Mouse (Mus musculus) liver, embryonic 11.5 days (tissue): ENCODE data around the gene Ints6l. TPM values are rescaled to one million over a fixed set of nuclear protein-coding genes. Genes with fewer than 3 reads are reported as not detected.

Source experiments
- ATAC-seq: fragments of 200-750 bp; cut with Nextera tagmentation; replicated peaks from 2 replicates; pipeline ENCODE4 v1.8.0; 2017; ENCODE audit warnings: moderate number of reproducible peaks, mild to moderate bottlenecking, moderate TSS enrichment, moderate library complexity; ENCODE audit not compliant: low FRiP score
- DNase-seq: peaks from one replicate; pipeline ENCODE4 v3.0.0-alpha.2; 2017; ENCODE audit warnings: low spot score
- H3K27ac ChIP-seq: fragments of 300-500 bp; sonication (generic); 2 replicates; pipeline ENCODE4 v1.5.1; 2014; ENCODE audit warnings: mild to moderate bottlenecking, low read depth, low read length, control low read depth
- H3K27me3 ChIP-seq: fragments of 300-500 bp; sonication (generic); replicated peaks from 2 replicates; pipeline ENCODE4 v1.6.1; 2014; ENCODE audit warnings: low read length, mixed read lengths; ENCODE audit not compliant: control insufficient read depth, insufficient read depth
- H3K36me3 ChIP-seq: fragments of 300-500 bp; sonication (generic); 2 replicates; pipeline ENCODE4 v1.6.1; 2014; ENCODE audit warnings: mild to moderate bottlenecking, low read length, moderate library complexity, mixed read lengths; ENCODE audit not compliant: control insufficient read depth, insufficient read depth
- H3K4me1 ChIP-seq: fragments of 300-500 bp; sonication (generic); replicated peaks from 2 replicates; pipeline ENCODE4 v1.6.1; 2014; ENCODE audit warnings: low read length, mixed read lengths; ENCODE audit not compliant: control insufficient read depth, insufficient read depth
- H3K4me2 ChIP-seq: fragments of 300-500 bp; sonication (generic); 2 replicates; pipeline ENCODE4 v1.6.1; 2014; ENCODE audit warnings: mild to moderate bottlenecking, control low read depth, moderate library complexity
- H3K4me3 ChIP-seq: fragments of 300-500 bp; sonication (generic); 2 replicates; pipeline ENCODE4 v1.5.1; 2014; ENCODE audit warnings: low read depth, low read length, control low read depth
- H3K9ac ChIP-seq: fragments of 300-500 bp; sonication (generic); 2 replicates; pipeline ENCODE4 v1.6.1; 2014; ENCODE audit warnings: low read depth, low read length, control low read depth
- H3K9me3 ChIP-seq: fragments of 300-500 bp; sonication (generic); 2 replicates; pipeline ENCODE4 v1.6.1; 2016; ENCODE audit warnings: low read length, inconsistent platforms, mixed read lengths; ENCODE audit not compliant: control insufficient read depth
- WGBS: fragments of 180-500 bp; shearing (Covaris S2); extraction: QIAGEN DNeasy Blood & Tissue Kit; methylation state at CpG from one replicate; pipeline ENCODE4 v1.1.7; 2014; 5-methylcytosine and 5-hydroxymethylcytosine counted together
- polyA plus RNA-seq: library from polyadenylated mRNA; unstranded; fragments of >200 nt; fragmentation: Nextera tagmentation; extraction: Ambion mirVana; gene quantifications from 2 replicates; pipeline ENCODE4 v1.2.1, GENCODE M21; 2014

Ints6l gene
- polyA plus RNA-seq: 41.8 and 44.8 TPM in 2 replicates

GRCm38 (mm10) chrX:56454671-56455371 is at the start of gene Ints6l:
TSS of gene Ints6l (plus strand) at chrX:56454857.
- ATAC-seq: peak; percentile 86
- peak; percentile 58 for DNase-seq
- H3K4me3 ChIP-seq: peak within 1 kb of the TSS; percentile 68
- H3K36me3 ChIP-seq: no peaks in the 10 kb centered on the region
- no peaks in the 10 kb centered on the region for H3K9me3 ChIP-seq
- no peaks in the 10 kb centered on the region for H3K27me3 ChIP-seq
- H3K9ac ChIP-seq: peak within 1 kb of the TSS; percentile 86
- peak within 1 kb of the TSS; percentile 60 for H3K4me2 ChIP-seq
- 17% methylated on average over 17 of the region's 22 CpGs for WGBS
- H3K4me1 ChIP-seq: no peaks in the 10 kb centered on the region
- H3K27ac ChIP-seq: peak within 1 kb of the TSS; percentile 92

GRCm38 (mm10) chrX:56405482-56405881 is 49.2 kb upstream of the Ints6l start:
- WGBS: 35% methylated on average over 1 of the region's 1 CpGs
- Histone ChIP-seq H3K4me2 (no peak overlapping the region), H3K9ac (no peak overlapping the region), H3K36me3 (no peaks in the 10 kb centered on the region), H3K4me3 (no peak overlapping the region), H3K27ac (no peak overlapping the region), H3K27me3 (no peaks in the 10 kb centered on the region), H3K4me1 (no peaks in the 10 kb centered on the region), H3K9me3 (no peaks in the 10 kb centered on the region)
- DNase-seq: no peak
- ATAC-seq: no peak

GRCm38 (mm10) chrX:56406128-56406527 is 48.5 kb upstream of the Ints6l start:
- H3K27me3 ChIP-seq: no peaks in the 10 kb centered on the region
- no peak for ATAC-seq
- WGBS: 40% methylated on average over 5 of the region's 5 CpGs
- no peak for DNase-seq
- no peak overlapping the region for H3K27ac ChIP-seq
- H3K36me3 ChIP-seq: no peaks in the 10 kb centered on the region
- no peaks in the 10 kb centered on the region for H3K4me1 ChIP-seq
- H3K4me2 ChIP-seq: no peak overlapping the region
- no peak overlapping the region for H3K9ac ChIP-seq
- no peak overlapping the region for H3K4me3 ChIP-seq
- no peaks in the 10 kb centered on the region for H3K9me3 ChIP-seq

GRCm38 (mm10) chrX:56416277-56416676 is 38.4 kb upstream of the Ints6l start:
- Histone ChIP-seq H3K4me3 (no peak overlapping the region), H3K27me3 (no peaks in the 10 kb centered on the region), H3K4me2 (no peak overlapping the region), H3K9ac (no peak overlapping the region), H3K36me3 (no peaks in the 10 kb centered on the region), H3K9me3 (no peaks in the 10 kb centered on the region), H3K27ac (no peak overlapping the region), H3K4me1 (no peaks in the 10 kb centered on the region)
- no peak for DNase-seq
- 50% methylated on average over 3 of the region's 3 CpGs for WGBS
- ATAC-seq: no peak

- H3K36me3 ChIP-seq: no peaks in the 10 kb centered on the region
- ATAC-seq (no peak), DNase-seq (no peak)
- WGBS: 57% methylated on average over 4 of the region's 4 CpGs
- no peaks in the 10 kb centered on the region for H3K4me1 ChIP-seq
- no peak overlapping the region for H3K9ac ChIP-seq
- H3K27me3 ChIP-seq: no peaks in the 10 kb centered on the region
- no peak overlapping the region for H3K27ac ChIP-seq
- H3K4me3 ChIP-seq: no peak overlapping the region
- no peaks in the 10 kb centered on the region for H3K9me3 ChIP-seq
- no peak overlapping the region for H3K4me2 ChIP-seq
Observed at GRCm38 (mm10) chrX:56417541-56417940, 37.1 kb upstream of the Ints6l start.

GRCm38 (mm10) chrX:56430601-56431000 is 24.1 kb upstream of the Ints6l start:
- Histone ChIP-seq H3K4me2 (no peak overlapping the region), H3K27ac (no peak overlapping the region), H3K4me1 (no peaks in the 10 kb centered on the region), H3K9ac (no peak overlapping the region), H3K27me3 (no peaks in the 10 kb centered on the region), H3K36me3 (no peaks in the 10 kb centered on the region), H3K9me3 (no peaks in the 10 kb centered on the region), H3K4me3 (no peak overlapping the region)
- ATAC-seq: no peak
- no peak for DNase-seq
- WGBS: 48% methylated on average over 2 of the region's 2 CpGs

- ATAC-seq (peak; percentile 71), DNase-seq (no peak)
- Histone ChIP-seq H3K36me3 (no peaks in the 10 kb centered on the region), H3K4me1 (no peaks in the 10 kb centered on the region), H3K27ac (peak overlapping the region; percentile 25; the same call in 1 of the 2 replicates), H3K4me3 (no peak overlapping the region), H3K9me3 (no peaks in the 10 kb centered on the region), H3K9ac (no peak overlapping the region), H3K27me3 (no peaks in the 10 kb centered on the region), H3K4me2 (peak overlapping the region; percentile 31; the same call in 1 of the 2 replicates)
- 44% methylated on average over 7 of the region's 7 CpGs for WGBS
Observed at GRCm38 (mm10) chrX:56435758-56436283, 18.8 kb upstream of the Ints6l start.

- Histone ChIP-seq H3K27me3 (no peaks in the 10 kb centered on the region), H3K9me3 (no peaks in the 10 kb centered on the region), H3K36me3 (no peaks in the 10 kb centered on the region), H3K4me3 (no peak overlapping the region), H3K4me1 (peaks cover 14% of the 10 kb centered on the region), H3K4me2 (peak overlapping the region; percentile 43), H3K27ac (peak overlapping the region; percentile 89), H3K9ac (no peak overlapping the region; the same call in 1 of the 2 replicates)
- WGBS: 38% methylated on average over 11 of the region's 11 CpGs
- DNase-seq (no peak), ATAC-seq (peak; percentile 97)
Observed at GRCm38 (mm10) chrX:56446487-56447428, 7.9 kb upstream of the Ints6l start.
